Mouse (Mus musculus) testis, adult 2 months (tissue): ENCODE results near the gene Lmnb2. TPM values are rescaled to one million over a fixed set of nuclear protein-coding genes. Genes with fewer than 3 reads are reported as not detected.

ENCODE experiments used
- H3K27ac ChIP-seq: fragments of 200-500 bp; 2 replicates; pipeline ENCODE4 v1.5.1; 2012; ENCODE audit warnings: low read depth, low read length; ENCODE audit not compliant: control insufficient read depth, insufficient read depth
- H3K27me3 ChIP-seq: fragments of 200-500 bp; 2 replicates; pipeline ENCODE4 v1.6.1; 2012; ENCODE audit warnings: mild to moderate bottlenecking, low read length, moderate library complexity; ENCODE audit not compliant: control insufficient read depth, insufficient read depth
- H3K36me3 ChIP-seq: fragments of 200-500 bp; 2 replicates; pipeline ENCODE4 v1.6.1; 2012; ENCODE audit warnings: mild to moderate bottlenecking, low read length; ENCODE audit not compliant: control insufficient read depth, insufficient read depth
- H3K4me1 ChIP-seq: fragments of 200-500 bp; 2 replicates; pipeline ENCODE4 v1.6.1; 2012; ENCODE audit warnings: low read length; ENCODE audit not compliant: control insufficient read depth, insufficient read depth
- H3K4me3 ChIP-seq: fragments of 200-500 bp; 2 replicates; pipeline ENCODE4 v1.5.1; 2012; ENCODE audit warnings: low read depth, mild to moderate bottlenecking, low read length, moderate library complexity, mixed read lengths; ENCODE audit not compliant: control insufficient read depth
- CTCF ChIP-seq: fragments of 200-500 bp; IDR thresholded peaks from 2 replicates; pipeline ENCODE4 v1.5.1; 2012; ENCODE audit warnings: low read depth, mild to moderate bottlenecking, inconsistent platforms, low read length, moderate library complexity; ENCODE audit not compliant: control insufficient read depth, insufficient read depth, insufficient replicate concordance
- POLR2A ChIP-seq: fragments of 200-500 bp; IDR thresholded peaks from 2 replicates; pipeline ENCODE4 v1.6.1; 2012; ENCODE audit warnings: low read depth, mild to moderate bottlenecking, inconsistent platforms, low read length, moderate library complexity; ENCODE audit not compliant: control insufficient read depth
- polyA plus RNA-seq: library from polyadenylated mRNA; depleted of rRNA; stranded (reverse); fragments of >200 nt; gene quantifications from 2 replicates; pipeline ENCODE4 v1.2.3, GENCODE M21; 2012

Lmnb2 gene
- polyA plus RNA-seq, 1 experiment = 177 TPM

DNA sequence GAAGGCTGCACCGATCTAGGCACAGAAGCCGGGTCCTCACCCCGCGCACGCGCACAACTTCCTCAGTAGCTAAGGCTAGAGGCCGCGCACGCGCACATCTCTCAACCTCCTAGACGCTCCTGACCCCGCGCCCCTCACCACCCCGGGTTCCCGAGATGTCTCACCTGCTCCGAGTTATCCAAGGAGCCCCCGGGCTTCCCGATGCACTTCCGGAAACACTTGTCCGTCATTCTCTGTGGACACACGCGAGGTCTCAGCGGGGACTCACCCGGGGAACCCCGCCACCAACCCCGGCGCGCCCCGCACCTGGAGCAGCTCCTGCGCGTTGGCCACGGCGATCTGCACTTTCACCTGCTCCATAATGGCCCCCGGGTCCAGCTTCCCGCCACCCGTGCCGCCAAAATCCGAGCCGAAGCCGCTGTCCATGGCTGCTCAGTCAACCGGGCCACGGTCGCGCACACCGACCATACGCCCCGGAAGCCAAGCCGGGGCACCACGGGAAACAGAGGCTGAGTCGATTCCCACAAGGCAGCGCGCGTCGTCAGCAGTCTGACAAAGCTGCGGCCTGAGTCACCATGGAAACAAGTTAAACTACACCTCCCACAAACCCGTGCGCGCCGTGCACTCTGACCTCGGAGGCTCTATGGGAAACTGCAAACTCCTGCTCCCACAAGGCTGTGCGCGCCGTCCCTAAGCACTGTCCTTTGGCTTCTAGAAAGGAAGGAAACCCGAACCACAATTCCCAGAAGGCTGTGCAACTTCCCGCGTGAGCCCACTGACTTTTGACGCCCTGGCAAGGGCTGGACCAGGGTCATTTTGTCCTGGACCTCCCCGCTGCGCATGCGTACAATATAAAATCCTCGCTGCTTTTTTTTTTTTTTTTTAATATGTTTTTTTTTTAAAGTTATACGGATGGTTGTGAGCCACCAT is 17.5 kb downstream of the Lmnb2 start, which contains the start of gene Timm13:
Gene Timm13, minus strand, starts transcription at position 652 of the 930 bp plus-strand sequence.
- Histone ChIP-seq H3K4me1 (peaks cover 34% of the 10 kb centered on the region), H3K4me3 (peak within 1 kb of the TSS; percentile 82), H3K27ac (peak within 1 kb of the TSS; percentile 52), H3K27me3 (no peaks in the 10 kb centered on the region), H3K36me3 (no peaks in the 10 kb centered on the region)
- TF ChIP-seq CTCF (no peak), POLR2A (peak; percentile 82; the same call in 1 of the 2 replicates)

- H3K4me3 ChIP-seq = peak overlapping the region; percentile 82
- TF ChIP-seq CTCF (no peak), POLR2A (peak; percentile 35)
- H3K36me3 ChIP-seq = no peaks in the 10 kb centered on the region
- no peaks in the 10 kb centered on the region for H3K27me3 ChIP-seq
- peak overlapping the region; percentile 3; the same call in 1 of the 2 replicates for H3K27ac ChIP-seq
- peaks cover 34% of the 10 kb centered on the region for H3K4me1 ChIP-seq
These were observed 18.3 kb downstream of the Lmnb2 start for GRCm38 (mm10) chr10:80899591-80900317.

GRCm38 (mm10) chr10:80899074-80899473 is 19.0 kb downstream of the Lmnb2 start:
- H3K36me3 ChIP-seq = no peaks in the 10 kb centered on the region
- H3K27ac ChIP-seq = no peak overlapping the region
- H3K4me3 ChIP-seq = peak overlapping the region; percentile 82
- no peaks in the 10 kb centered on the region for H3K27me3 ChIP-seq
- TF ChIP-seq POLR2A (no peak), CTCF (no peak)
- peaks cover 34% of the 10 kb centered on the region for H3K4me1 ChIP-seq

DNA sequence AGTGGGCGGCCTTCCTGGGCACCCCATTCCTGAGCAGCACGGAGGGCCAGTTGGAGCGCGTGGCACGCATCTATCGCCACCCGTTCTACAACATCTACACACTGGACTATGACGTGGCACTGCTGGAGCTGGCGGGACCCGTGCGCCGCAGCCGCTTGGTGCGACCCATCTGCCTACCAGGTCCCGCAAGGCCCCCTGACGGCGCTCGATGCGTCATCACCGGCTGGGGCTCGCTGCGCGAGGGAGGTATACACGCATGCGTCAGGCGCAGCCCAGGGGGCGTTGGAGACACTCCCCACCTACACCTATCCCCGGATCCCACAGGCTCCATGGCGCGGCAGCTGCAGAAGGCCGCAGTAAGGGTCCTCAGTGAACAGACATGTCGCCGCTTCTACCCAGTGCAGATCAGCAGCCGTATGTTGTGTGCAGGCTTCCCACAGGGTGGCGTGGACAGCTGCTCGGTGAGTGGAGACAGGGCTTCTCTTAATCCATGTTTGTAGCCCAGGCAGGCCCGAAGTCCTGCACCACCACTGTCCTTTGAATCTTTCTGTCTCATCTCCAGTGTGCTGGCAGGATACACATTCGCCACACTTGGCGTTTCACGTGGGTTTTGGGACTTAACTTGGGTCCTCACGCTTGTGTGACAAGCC is 20.1 kb downstream of the Lmnb2 start:
- H3K4me3 ChIP-seq = peak overlapping the region; percentile 82
- H3K4me1 ChIP-seq = peaks cover 34% of the 10 kb centered on the region
- no peaks in the 10 kb centered on the region for H3K27me3 ChIP-seq
- H3K36me3 ChIP-seq = no peaks in the 10 kb centered on the region
- peak overlapping the region; percentile 46 for H3K27ac ChIP-seq
- TF ChIP-seq POLR2A (peak; percentile 54; the same call in 1 of the 2 replicates), CTCF (no peak)

GRCm38 (mm10) chr10:80896581-80897485 is 21.2 kb downstream of the Lmnb2 start:
- H3K27me3 ChIP-seq = no peaks in the 10 kb centered on the region
- no peaks in the 10 kb centered on the region for H3K36me3 ChIP-seq
- H3K4me1 ChIP-seq = peaks cover 34% of the 10 kb centered on the region
- H3K4me3 ChIP-seq = peak overlapping the region; percentile 82
- TF ChIP-seq CTCF = no peak
- TF ChIP-seq POLR2A = no peak
- H3K27ac ChIP-seq = no peak overlapping the region

DNA sequence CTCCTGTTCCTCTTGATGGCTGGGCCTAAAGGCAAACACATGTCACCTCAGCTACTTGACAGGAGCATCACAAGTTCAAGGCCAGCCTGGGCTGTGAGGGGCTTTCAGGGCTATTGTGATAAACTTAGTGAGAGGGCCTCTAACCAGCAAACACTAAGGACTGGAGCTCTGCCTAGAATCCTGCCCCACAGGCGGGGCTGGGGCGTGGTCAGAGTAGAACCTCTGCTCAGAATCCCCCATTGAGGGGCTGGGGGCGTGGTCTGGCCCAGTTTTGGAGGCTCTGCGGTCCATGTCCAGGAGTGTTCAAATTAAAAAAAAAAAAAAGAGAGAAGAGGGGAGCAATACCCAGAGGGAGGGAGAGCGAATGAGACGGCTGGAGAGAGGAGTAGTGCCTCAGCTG is 22.3 kb downstream of the Lmnb2 start:
- Histone ChIP-seq H3K36me3 (no peaks in the 10 kb centered on the region), H3K4me3 (0 out of 2 replicates have a peak overlapping the region, but pooled peaks have one; percentile 82), H3K27me3 (no peaks in the 10 kb centered on the region), H3K4me1 (peaks cover 29% of the 10 kb centered on the region), H3K27ac (no peak overlapping the region)
- no peak for TF ChIP-seq CTCF
- TF ChIP-seq POLR2A = no peak
